Mouse (Mus musculus) stomach, postnatal 0 days (tissue): ENCODE data around the gene Auts2. TPM values are rescaled to one million over a fixed set of nuclear protein-coding genes. Genes with fewer than 3 reads are reported as not detected.

Source experiments
- ATAC-seq: fragments of 200-750 bp; cut with Nextera tagmentation; 2 replicates; pipeline ENCODE4 v1.8.0; 2017; ENCODE audit not compliant: low FRiP score, low TSS enrichment
- DNase-seq: peaks from one replicate; pipeline ENCODE4 v3.0.0-alpha.2; 2016; ENCODE audit warnings: low spot score
- H3K27ac ChIP-seq: fragments of 300-500 bp; sonication (generic); replicated peaks from 2 replicates; pipeline ENCODE4 v1.5.1; 2014; ENCODE audit warnings: mild to moderate bottlenecking, control low read depth
- H3K27me3 ChIP-seq: fragments of 300-500 bp; sonication (generic); 2 replicates; pipeline ENCODE4 v1.6.1; 2014; ENCODE audit warnings: low read length; ENCODE audit not compliant: control insufficient read depth, insufficient read depth
- H3K36me3 ChIP-seq: fragments of 300-500 bp; sonication (generic); 2 replicates; pipeline ENCODE4 v1.6.1; 2014; ENCODE audit warnings: low read length, mixed read lengths; ENCODE audit not compliant: control insufficient read depth, insufficient read depth
- H3K4me1 ChIP-seq: fragments of 300-500 bp; sonication (generic); replicated peaks from 2 replicates; pipeline ENCODE4 v1.6.1; 2014; ENCODE audit warnings: antibody characterized with exemption; ENCODE audit not compliant: control insufficient read depth, insufficient read depth
- H3K4me2 ChIP-seq: fragments of 300-500 bp; sonication (generic); replicated peaks from 2 replicates; pipeline ENCODE4 v1.6.1; 2014; ENCODE audit warnings: low read depth, mild to moderate bottlenecking, control low read depth, moderate library complexity
- H3K4me3 ChIP-seq: fragments of 300-500 bp; sonication (generic); 2 replicates; pipeline ENCODE4 v1.5.1; 2014; ENCODE audit warnings: low read depth, low read length, control low read depth
- H3K9ac ChIP-seq: fragments of 300-500 bp; sonication (generic); 2 replicates; pipeline ENCODE4 v1.6.1; 2014; ENCODE audit warnings: mild to moderate bottlenecking, low read length, control low read depth, mixed read lengths
- H3K9me3 ChIP-seq: fragments of 300-500 bp; sonication (generic); 2 replicates; pipeline ENCODE4 v1.6.1; 2016; ENCODE audit warnings: low read length; ENCODE audit not compliant: control insufficient read depth
- CTCF ChIP-seq: IDR thresholded peaks from 2 replicates; pipeline ENCODE4 v1.5.1; 2016; ENCODE audit warnings: antibody characterized with exemption, low read depth, mild to moderate bottlenecking, moderate library complexity
- EP300 ChIP-seq: optimal IDR thresholded peaks from 2 replicates; pipeline ENCODE3; 2016; ENCODE audit warnings: antibody characterized with exemption
- WGBS: fragments of 180-500 bp; shearing (Covaris S2); extraction: QIAGEN DNeasy Blood & Tissue Kit; methylation state at CpG from one replicate; pipeline ENCODE4 v1.1.7; 2014; 5-methylcytosine and 5-hydroxymethylcytosine counted together
- polyA plus RNA-seq: library from polyadenylated mRNA; unstranded; fragments of >200 nt; fragmentation: Nextera tagmentation; extraction: Ambion mirVana; gene quantifications from 2 replicates; pipeline ENCODE4 v1.2.1, GENCODE M21; 2015

The Auts2 gene
- polyA plus RNA-seq, 1 experiment from 2014 or later: 7.3 TPM

DNA sequence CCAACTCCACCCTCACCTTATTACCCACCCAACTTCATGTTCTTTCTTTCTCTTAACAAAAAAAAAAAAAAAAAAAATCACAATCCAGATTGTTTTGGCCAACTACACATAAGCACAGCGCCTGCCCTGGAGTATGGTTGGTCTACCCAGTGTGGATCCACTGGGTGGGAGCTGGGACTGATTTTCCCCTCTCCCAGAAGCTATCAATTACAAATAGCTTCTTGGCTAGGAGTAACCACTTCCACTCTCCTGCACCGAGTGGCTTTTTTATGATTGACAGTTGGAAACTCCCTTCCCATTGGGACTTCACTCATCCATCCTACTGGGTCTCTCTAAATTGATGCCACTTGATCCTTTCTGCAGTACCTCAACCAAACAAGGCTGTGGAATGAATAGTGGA lies 170.5 kb downstream of the Auts2 start:
- no peaks in the 10 kb centered on the region for H3K36me3 ChIP-seq
- DNase-seq (no peak), ATAC-seq (no peak)
- 71% methylated on average over 2 of the region's 2 CpGs for WGBS
- no peak for TF ChIP-seq EP300
- no peak for TF ChIP-seq CTCF
- no peaks in the 10 kb centered on the region for H3K9me3 ChIP-seq
- no peak overlapping the region for H3K4me2 ChIP-seq
- no peak overlapping the region for H3K9ac ChIP-seq
- H3K4me3 ChIP-seq: no peak overlapping the region
- H3K4me1 ChIP-seq: 0 out of 2 replicates have a peak, but pooled peaks cover 5% of the 10 kb centered on the region
- no peaks in the 10 kb centered on the region for H3K27me3 ChIP-seq
- H3K27ac ChIP-seq: no peak overlapping the region

- no peaks in the 10 kb centered on the region for H3K36me3 ChIP-seq
- no peak overlapping the region for H3K4me3 ChIP-seq
- H3K4me2 ChIP-seq: no peak overlapping the region
- WGBS: 28% methylated on average over 7 of the region's 7 CpGs
- 0 out of 2 replicates have a peak, but pooled peaks cover 5% of the 10 kb centered on the region for H3K4me1 ChIP-seq
- H3K9me3 ChIP-seq: no peaks in the 10 kb centered on the region
- TF ChIP-seq EP300 (no peak), CTCF (no peak)
- H3K27ac ChIP-seq: no peak overlapping the region
- no peak overlapping the region for H3K9ac ChIP-seq
- H3K27me3 ChIP-seq: no peaks in the 10 kb centered on the region
- no peak for DNase-seq
- ATAC-seq: no peak
Measured at GRCm38 (mm10) chr5:132368678-132369088, 174.5 kb downstream of the Auts2 start.

DNA sequence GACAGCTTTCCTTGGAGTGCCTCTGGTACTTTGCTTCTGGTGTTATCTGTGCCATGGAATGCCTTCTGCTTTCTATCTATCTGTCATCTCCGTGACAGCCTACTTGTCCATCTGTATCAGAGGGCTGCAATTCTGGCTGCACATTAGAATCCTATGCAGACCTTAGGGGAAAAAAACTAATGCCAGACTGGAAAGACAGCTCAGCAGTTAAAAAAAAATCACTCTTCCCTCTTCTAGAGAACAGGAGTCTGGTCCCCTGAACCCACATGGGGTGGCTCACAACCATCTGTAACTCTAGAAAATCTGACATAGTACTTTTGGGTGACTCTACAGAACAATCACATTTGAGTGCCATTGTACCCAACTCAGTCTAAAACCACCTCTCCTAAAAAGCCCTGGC lies 181.9 kb downstream of the Auts2 start:
- no peaks in the 10 kb centered on the region for H3K9me3 ChIP-seq
- no peak overlapping the region for H3K4me2 ChIP-seq
- no peak for TF ChIP-seq EP300
- TF ChIP-seq CTCF: no peak
- no peak overlapping the region for H3K27ac ChIP-seq
- H3K9ac ChIP-seq: no peak overlapping the region
- H3K36me3 ChIP-seq: no peaks in the 10 kb centered on the region
- no peak for ATAC-seq
- H3K4me1 ChIP-seq: no peaks in the 10 kb centered on the region
- H3K4me3 ChIP-seq: no peak overlapping the region
- no peak for DNase-seq
- 89% methylated on average over 1 of the region's 1 CpGs for WGBS
- no peaks in the 10 kb centered on the region for H3K27me3 ChIP-seq

- H3K9ac ChIP-seq: no peak overlapping the region
- no peaks in the 10 kb centered on the region for H3K9me3 ChIP-seq
- H3K27ac ChIP-seq: no peak overlapping the region
- WGBS: 58% methylated on average over 5 of the region's 5 CpGs
- H3K36me3 ChIP-seq: no peaks in the 10 kb centered on the region
- no peak overlapping the region for H3K4me3 ChIP-seq
- TF ChIP-seq CTCF (no peak), EP300 (no peak)
- no peaks in the 10 kb centered on the region for H3K27me3 ChIP-seq
- no peak for DNase-seq
- H3K4me1 ChIP-seq: no peaks in the 10 kb centered on the region
- ATAC-seq: no peak
- no peak overlapping the region for H3K4me2 ChIP-seq
Measured at GRCm38 (mm10) chr5:132357726-132358125, 185.4 kb downstream of the Auts2 start.

GRCm38 (mm10) chr5:132355935-132356334 lies 187.2 kb downstream of the Auts2 start:
- 81% methylated on average over 7 of the region's 7 CpGs for WGBS
- H3K4me2 ChIP-seq: no peak overlapping the region
- H3K9me3 ChIP-seq: no peaks in the 10 kb centered on the region
- no peak for DNase-seq
- H3K36me3 ChIP-seq: no peaks in the 10 kb centered on the region
- no peaks in the 10 kb centered on the region for H3K4me1 ChIP-seq
- no peak overlapping the region for H3K4me3 ChIP-seq
- ATAC-seq: no peak
- H3K9ac ChIP-seq: no peak overlapping the region
- H3K27ac ChIP-seq: no peak overlapping the region
- TF ChIP-seq EP300 (no peak), CTCF (peak; percentile 35)
- H3K27me3 ChIP-seq: no peaks in the 10 kb centered on the region

DNA sequence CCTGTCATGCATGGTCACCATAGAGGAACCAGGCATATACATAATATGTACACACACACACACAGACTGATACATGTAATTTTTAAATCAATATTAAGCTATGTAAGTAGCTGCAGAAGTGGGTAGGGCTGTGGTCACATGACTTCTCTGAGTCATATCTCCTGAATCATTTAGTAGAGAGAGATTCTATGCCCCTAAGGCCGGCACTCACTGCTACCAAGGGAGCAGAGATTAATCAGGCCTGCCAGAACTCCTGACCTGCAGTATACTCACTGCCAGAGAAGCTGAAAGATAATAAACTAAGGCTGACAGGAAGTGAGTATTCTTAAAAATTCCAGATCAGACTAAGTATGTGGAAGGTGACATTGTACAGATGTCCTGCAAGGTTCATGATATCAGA lies 190.7 kb downstream of the Auts2 start:
- DNase-seq (peak; percentile 23), ATAC-seq (peak; percentile 87)
- Histone ChIP-seq H3K36me3 (no peaks in the 10 kb centered on the region), H3K27ac (no peak overlapping the region), H3K4me3 (no peak overlapping the region), H3K4me1 (no peaks in the 10 kb centered on the region), H3K9me3 (no peaks in the 10 kb centered on the region), H3K27me3 (no peaks in the 10 kb centered on the region), H3K4me2 (no peak overlapping the region), H3K9ac (no peak overlapping the region)
- WGBS: 13% methylated on average over 1 of the region's 1 CpGs
- TF ChIP-seq CTCF (no peak), EP300 (no peak)
